Comparison of ENCODE assay signal across 7 mouse cellular contexts in the genomic region with DNA sequence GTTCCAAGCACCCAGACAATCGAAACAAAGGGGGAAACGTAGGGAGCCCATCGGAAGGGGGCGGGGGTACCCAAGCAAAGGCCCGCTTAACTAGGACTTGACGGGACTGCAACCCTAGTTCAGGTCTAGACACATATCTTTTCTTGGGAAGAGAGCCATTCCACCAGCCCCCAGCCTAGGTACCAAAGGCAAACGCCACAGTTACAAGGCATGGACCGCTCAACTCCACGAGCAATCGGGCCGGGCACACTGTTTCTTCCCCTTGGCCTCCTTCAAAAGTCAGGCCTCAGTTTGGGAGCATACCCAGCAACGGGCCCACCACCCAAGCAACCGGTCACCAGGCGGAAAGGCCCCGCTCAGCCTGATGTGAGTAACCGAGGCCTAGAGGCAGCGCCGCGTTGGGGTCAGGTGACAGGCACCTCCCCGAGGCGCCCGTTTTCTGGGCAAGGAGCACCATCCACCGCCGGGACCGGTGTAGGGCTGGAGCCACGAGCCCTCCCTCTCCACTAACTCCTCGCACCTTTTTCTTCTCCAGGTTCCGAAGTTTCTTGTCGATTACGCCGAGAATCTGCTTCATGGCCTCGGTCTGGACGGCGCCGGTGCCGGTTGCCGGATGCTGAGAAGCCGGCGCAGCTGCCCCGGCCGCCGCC. TPM values are rescaled to one million over a fixed set of nuclear protein-coding genes. Genes with fewer than 3 reads are reported as not detected.
DNase-seq lines count a peak whose midpoint lies in the region; ATAC-seq and TF ChIP-seq lines count a peak whose summit lies in the region.

No protein-coding gene starts in this region.

- H3K4me1 ChIP-seq in kidney, adult 2 months (ENCODE audit: control insufficient read depth, insufficient read depth, low read length): peaks cover 5% of the 10 kb centered on the region; the same call in 1 of the 2 replicates
- H3K4me1 ChIP-seq in limb, embryonic 14.5 days (ENCODE audit: control insufficient read depth, insufficient read depth, low read length): peaks cover 12% of the 10 kb centered on the region
- H3K4me1 ChIP-seq in midbrain, embryonic 14.5 days (ENCODE audit: control insufficient read depth, insufficient read depth, low read length): peaks cover 22% of the 10 kb centered on the region
- no peaks in the 10 kb centered on the region; the same call in none of the 2 replicates for H3K4me1 ChIP-seq in spleen, adult 2 months (ENCODE audit: control insufficient read depth, insufficient read depth, insufficient read length)

- DNase-seq in adrenal gland, adult 2 months: peak; percentile 81
- peak; percentile 68 for DNase-seq in embryo, embryonic 9.5 days (ENCODE audit: extremely low spot score)
- DNase-seq in heart, adult 11 months: peak; percentile 96
- peak; percentile 76 for DNase-seq in kidney, adult 2 months
- peak; percentile 46 for DNase-seq in limb, embryonic 14.5 days (ENCODE audit: low spot score)
- DNase-seq in midbrain, embryonic 14.5 days: peak; percentile 73
- peak; percentile 36 to 54 for DNase-seq in spleen, adult 2 months (ENCODE audit: low read depth in 1 of 2, low spot score in 2 of 2)

- WGBS in kidney, adult 2 months: under 1% methylated on average over 42 of the region's 42 CpGs
- WGBS in limb, embryonic 14.5 days: under 1% methylated on average over 42 of the region's 42 CpGs
- under 1% methylated on average over 42 of the region's 42 CpGs for WGBS in midbrain, embryonic 14.5 days
- under 1% methylated on average over 42 of the region's 42 CpGs for WGBS in spleen, adult 2 months

- TF ChIP-seq CTCF in kidney, adult 2 months (conservative IDR thresholded peaks at IDR 0.05; ENCODE audit: insufficient read depth, insufficient read length, low read depth, low read length): no peak
- no peak for TF ChIP-seq CTCF in spleen, adult 2 months (IDR thresholded peaks at IDR 0.05; ENCODE audit: extremely low read depth, insufficient read depth, insufficient read length, insufficient replicate concordance)

- H3K36me3 ChIP-seq in kidney, adult 2 months (ENCODE audit: control insufficient read depth, insufficient read depth, low read length): peaks cover 4% of the 10 kb centered on the region; the same call in 1 of the 2 replicates
- H3K36me3 ChIP-seq in limb, embryonic 14.5 days (ENCODE audit: control insufficient read depth, insufficient read depth, low read length): peaks cover 27% of the 10 kb centered on the region
- H3K36me3 ChIP-seq in midbrain, embryonic 14.5 days (ENCODE audit: control insufficient read depth, insufficient read depth, low read length): peaks cover 17% of the 10 kb centered on the region
- H3K36me3 ChIP-seq in spleen, adult 2 months (ENCODE audit: control insufficient read depth, insufficient read depth, low read length): peaks cover 6% of the 10 kb centered on the region; the same call in 1 of the 2 replicates

- H3K9ac ChIP-seq in limb, embryonic 14.5 days (ENCODE audit: low read depth, low read length, severe bottlenecking): peak overlapping the region; percentile 99
- H3K9ac ChIP-seq in midbrain, embryonic 14.5 days (replicated peaks; ENCODE audit: low read length): peak overlapping the region; percentile 97

- no peaks in the 10 kb centered on the region for H3K9me3 ChIP-seq in limb, embryonic 14.5 days (ENCODE audit: control insufficient read depth, low read length)
- no peaks in the 10 kb centered on the region for H3K9me3 ChIP-seq in midbrain, embryonic 14.5 days (ENCODE audit: control insufficient read depth, low read length)

- peak overlapping the region; percentile 95 for H3K4me3 ChIP-seq in kidney, adult 2 months (ENCODE audit: insufficient read depth, low read depth, low read length)
- peak overlapping the region; percentile 96 for H3K4me3 ChIP-seq in limb, embryonic 14.5 days (replicated peaks; ENCODE audit: low read length)
- H3K4me3 ChIP-seq in midbrain, embryonic 14.5 days (replicated peaks; ENCODE audit: low read depth, low read length): peak overlapping the region; percentile 99
- H3K4me3 ChIP-seq in spleen, adult 2 months (ENCODE audit: extremely low read depth, insufficient read depth, insufficient read length): peak overlapping the region; percentile 97

- no peak for ATAC-seq in limb, embryonic 14.5 days (ENCODE audit: low FRiP score, low read depth)
- ATAC-seq in midbrain, embryonic 14.5 days (ENCODE audit: low FRiP score, low TSS enrichment): peak; percentile 49

- peak overlapping the region; percentile 54 for H3K4me2 ChIP-seq in limb, embryonic 14.5 days (replicated peaks; ENCODE audit: low read depth, low read length, severe bottlenecking)
- peak overlapping the region; percentile 69 for H3K4me2 ChIP-seq in midbrain, embryonic 14.5 days (ENCODE audit: low read length)

- no peaks in the 10 kb centered on the region for H3K27me3 ChIP-seq in kidney, adult 2 months (replicated peaks; ENCODE audit: control insufficient read depth, insufficient read depth, low read length)
- no peaks in the 10 kb centered on the region for H3K27me3 ChIP-seq in limb, embryonic 14.5 days (ENCODE audit: control insufficient read depth, insufficient read depth, low read length)
- H3K27me3 ChIP-seq in midbrain, embryonic 14.5 days (ENCODE audit: control insufficient read depth, insufficient read depth, low read length): no peaks in the 10 kb centered on the region
- H3K27me3 ChIP-seq in spleen, adult 2 months (ENCODE audit: control insufficient read depth, insufficient read depth, low read length): no peaks in the 10 kb centered on the region

- H3K27ac ChIP-seq in kidney, adult 2 months (ENCODE audit: insufficient read depth, low read depth, low read length): peak overlapping the region; percentile 91
- H3K27ac ChIP-seq in limb, embryonic 14.5 days (replicated peaks; ENCODE audit: low read depth, low read length): peak overlapping the region; percentile 100
- peak overlapping the region; percentile 100 for H3K27ac ChIP-seq in midbrain, embryonic 14.5 days (replicated peaks; ENCODE audit: low read depth, low read length)
- H3K27ac ChIP-seq in spleen, adult 2 months (ENCODE audit: insufficient read depth, low read length): peak overlapping the region; percentile 95

- TF ChIP-seq POLR2A in kidney, adult 2 months (IDR thresholded peaks at IDR 0.05; ENCODE audit: low read depth, low read length): no peak
- TF ChIP-seq POLR2A in limb, embryonic 14.5 days (IDR thresholded peaks at IDR 0.05; ENCODE audit: borderline replicate concordance, extremely low read depth, insufficient read depth, insufficient read length): no peak
- no peak for TF ChIP-seq POLR2A in spleen, adult 2 months (IDR thresholded peaks at IDR 0.05; ENCODE audit: low read depth, low read length)

RNA-seq across cellular contexts. Expression of gene Caprin1, which starts 1.1 kb away (rescaled TPM):
- 100 to 1,000 TPM; 356 to 495 TPM for total RNA-seq in adrenal gland, adult 2 months (2021)
- polyA plus RNA-seq in adrenal gland, adult 2 months (2012; rRNA removed): 224 and 272 TPM in 2 replicates
- 100 and 120 TPM in 2 replicates for polyA plus RNA-seq in kidney, adult 2 months (2012; rRNA removed)
- 224 and 260 TPM in 2 replicates for polyA plus RNA-seq in limb, embryonic 14.5 days (2012; rRNA removed)
- 314 and 337 TPM in 2 replicates for polyA plus RNA-seq in limb, embryonic 14.5 days (2014; fragmentation: Nextera tagmentation; extraction: Ambion mirVana)
- polyA plus RNA-seq in midbrain, embryonic 14.5 days (2014; fragmentation: Nextera tagmentation; extraction: Ambion mirVana): 309 and 484 TPM in 2 replicates
- 48.8 and 73.9 TPM in 2 replicates for polyA plus RNA-seq in spleen, adult 2 months (2012; rRNA removed)

RNA-seq across cellular contexts. Expression of gene Nat10, which starts 35.3 kb away (rescaled TPM):
- 10 to 100 TPM; 38.5 to 56.8 TPM for total RNA-seq in adrenal gland, adult 2 months (2021)
- polyA plus RNA-seq in adrenal gland, adult 2 months (2012; rRNA removed): 43.3 and 58.2 TPM in 2 replicates
- polyA plus RNA-seq in kidney, adult 2 months (2012; rRNA removed): 23.8 and 29.6 TPM in 2 replicates
- 57.2 and 85.5 TPM in 2 replicates for polyA plus RNA-seq in limb, embryonic 14.5 days (2012; rRNA removed)
- polyA plus RNA-seq in limb, embryonic 14.5 days (2014; fragmentation: Nextera tagmentation; extraction: Ambion mirVana): 24.0 and 28.1 TPM in 2 replicates
- 18.0 and 21.6 TPM in 2 replicates for polyA plus RNA-seq in midbrain, embryonic 14.5 days (2014; fragmentation: Nextera tagmentation; extraction: Ambion mirVana)
- 35.5 and 40.9 TPM in 2 replicates for polyA plus RNA-seq in spleen, adult 2 months (2012; rRNA removed)

Comparison
In these comparisons a context has a peak if more than half of its experiments do, and no peak if none do; other contexts are left out.
1. DNase-seq: peak in every context shown above with its lines; median percentile 96 in heart, adult 11 months; 81 in adrenal gland, adult 2 months; 76 in kidney, adult 2 months; 73 in midbrain, embryonic 14.5 days; 68 in embryo, embryonic 9.5 days; 46 in limb, embryonic 14.5 days; 45 in spleen, adult 2 months.